Mouse (Mus musculus) ES-Bruce4 (cell line): ENCODE measurements around the gene Rabggtb. TPM values are rescaled to one million over a fixed set of nuclear protein-coding genes. Genes with fewer than 3 reads are reported as not detected.

Source experiments
- H3K27ac ChIP-seq: 2 replicates; pipeline ENCODE4 v1.5.1; 2012; ENCODE audit warnings: low read length, inconsistent platforms; ENCODE audit not compliant: insufficient read depth
- H3K27me3 ChIP-seq: 2 replicates; pipeline ENCODE4 v1.6.1; 2012; ENCODE audit warnings: mild to moderate bottlenecking, low read length, inconsistent platforms; ENCODE audit not compliant: control insufficient read depth, poor library complexity, insufficient read depth, severe bottlenecking
- H3K36me3 ChIP-seq: 2 replicates; pipeline ENCODE4 v1.6.1; 2012; ENCODE audit warnings: inconsistent platforms, mild to moderate bottlenecking, low read length, moderate library complexity; ENCODE audit not compliant: control insufficient read depth, poor library complexity, insufficient read depth, severe bottlenecking
- H3K4me1 ChIP-seq: one replicate; pipeline ENCODE4 v1.8.1; 2011; ENCODE audit warnings: low read length; ENCODE audit not compliant: control insufficient read depth, insufficient read depth
- H3K4me3 ChIP-seq: 2 replicates; pipeline ENCODE4 v1.5.1; 2011; ENCODE audit warnings: low read depth, mild to moderate bottlenecking, low read length
- H3K9ac ChIP-seq: 2 replicates; pipeline ENCODE4 v1.6.1; 2012; ENCODE audit warnings: low read depth, mild to moderate bottlenecking, inconsistent platforms; ENCODE audit not compliant: poor library complexity, severe bottlenecking
- H3K9me3 ChIP-seq: replicated peaks from 2 replicates; pipeline ENCODE4 v1.6.1; 2012; ENCODE audit warnings: mild to moderate bottlenecking, low read length, inconsistent platforms; ENCODE audit not compliant: control insufficient read depth, poor library complexity, insufficient read depth, severe bottlenecking
- CTCF ChIP-seq: IDR thresholded peaks from one replicate; pipeline ENCODE4 v1.8.1; 2011; ENCODE audit warnings: low read depth, low read length
- EP300 ChIP-seq: IDR thresholded peaks from 2 replicates; pipeline ENCODE4 v1.6.1; 2011; ENCODE audit warnings: low read depth, low read length; ENCODE audit not compliant: insufficient read depth
- POLR2A ChIP-seq: IDR thresholded peaks from one replicate; pipeline ENCODE4 v1.8.1; 2011; ENCODE audit warnings: low read length; ENCODE audit not compliant: insufficient read depth
- polyA plus RNA-seq: library from polyadenylated mRNA; stranded (reverse); fragments of >200 nt; gene quantifications from 2 replicates; pipeline ENCODE4 v1.2.4, GENCODE M21; 2011; ENCODE audit warnings: low read depth; ENCODE audit not compliant: missing spikeins, insufficient read depth, insufficient read length

The Rabggtb gene
- polyA plus RNA-seq, 1 experiment, result 140 TPM

- Histone ChIP-seq H3K9me3 (no peaks in the 10 kb centered on the region), H3K36me3 (peaks cover 60% of the 10 kb centered on the region), H3K4me1 (no peaks in the 10 kb centered on the region), H3K27me3 (no peaks in the 10 kb centered on the region), H3K9ac (peak overlapping the region; percentile 98), H3K27ac (peak overlapping the region; percentile 92), H3K4me3 (peak overlapping the region; percentile 98)
- TF ChIP-seq CTCF (no peak), EP300 (no peak), POLR2A (no peak)
Observed at GRCm38 (mm10) chr3:153911197-153911881, 1.5 kb downstream of the Rabggtb start.

GRCm38 (mm10) chr3:153910489-153910888 is 2.3 kb downstream of the Rabggtb start:
- no peaks in the 10 kb centered on the region for H3K9me3 ChIP-seq
- TF ChIP-seq CTCF (no peak), POLR2A (no peak), EP300 (no peak)
- peak overlapping the region; percentile 92 for H3K27ac ChIP-seq
- H3K36me3 ChIP-seq, result peaks cover 61% of the 10 kb centered on the region
- H3K9ac ChIP-seq, result peak overlapping the region; percentile 98
- H3K27me3 ChIP-seq, result no peaks in the 10 kb centered on the region
- H3K4me3 ChIP-seq, result peak overlapping the region; percentile 85
- no peaks in the 10 kb centered on the region for H3K4me1 ChIP-seq

- no peaks in the 10 kb centered on the region for H3K27me3 ChIP-seq
- TF ChIP-seq CTCF, result no peak
- TF ChIP-seq POLR2A, result no peak
- no peak for TF ChIP-seq EP300
- peak overlapping the region; percentile 44 for H3K27ac ChIP-seq
- H3K4me1 ChIP-seq, result no peaks in the 10 kb centered on the region
- no peaks in the 10 kb centered on the region for H3K9me3 ChIP-seq
- H3K36me3 ChIP-seq, result peaks cover 64% of the 10 kb centered on the region
- peak overlapping the region; percentile 98; the same call in 1 of the 2 replicates for H3K9ac ChIP-seq
- H3K4me3 ChIP-seq, result peak overlapping the region; percentile 42
Observed at GRCm38 (mm10) chr3:153908919-153909318, 3.9 kb downstream of the Rabggtb start.

- Histone ChIP-seq H3K4me1 (no peaks in the 10 kb centered on the region), H3K27ac (peak within 1 kb of the TSS; percentile 44), H3K36me3 (peaks cover 53% of the 10 kb centered on the region), H3K9ac (peak within 1 kb of the TSS; percentile 53), H3K4me3 (peak within 1 kb of the TSS; percentile 50), H3K9me3 (no peaks in the 10 kb centered on the region), H3K27me3 (no peaks in the 10 kb centered on the region)
- TF ChIP-seq CTCF, result no peak
- TF ChIP-seq EP300, result no peak
- TF ChIP-seq POLR2A, result no peak
Observed at GRCm38 (mm10) chr3:153906136-153906871, 6.5 kb downstream of the Rabggtb start, which contains the start of gene Msh4. Gene Msh4 (minus strand): TSS chr3:153906138.

- TF ChIP-seq CTCF (no peak), POLR2A (peak; percentile 55), EP300 (peak; percentile 52; the same call in 1 of the 2 replicates)
- Histone ChIP-seq H3K9ac (peak overlapping the region; percentile 53), H3K4me1 (no peaks in the 10 kb centered on the region), H3K27me3 (no peaks in the 10 kb centered on the region), H3K9me3 (no peaks in the 10 kb centered on the region), H3K36me3 (peaks cover 45% of the 10 kb centered on the region), H3K27ac (peak overlapping the region; percentile 44; the same call in 1 of the 2 replicates), H3K4me3 (peak overlapping the region; percentile 50)
Observed at GRCm38 (mm10) chr3:153905251-153906135, 7.3 kb downstream of the Rabggtb start.
